ENCODE assay signal across 15 mouse cellular contexts in the genomic region with DNA sequence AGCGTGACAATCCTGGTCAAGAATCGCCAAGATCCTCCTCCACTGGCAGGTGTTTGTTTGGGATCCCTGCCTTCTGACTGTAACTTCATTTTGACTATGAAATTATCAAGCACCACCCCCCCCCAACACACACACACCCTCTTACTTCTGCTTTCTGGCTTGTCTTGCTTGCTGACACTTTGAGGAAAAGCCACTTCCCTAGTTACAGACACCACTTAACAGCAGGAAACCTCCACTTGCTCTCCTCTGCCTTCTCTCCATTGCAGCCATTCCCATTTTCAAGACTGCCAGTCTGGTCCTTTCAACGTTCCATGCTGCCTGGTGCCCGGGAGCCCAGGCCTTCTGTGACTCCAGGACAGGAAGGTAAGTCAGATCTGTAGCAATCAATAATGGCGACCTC. TPM values are rescaled to one million over a fixed set of nuclear protein-coding genes. Genes with fewer than 3 reads are reported as not detected.
DNase-seq lines count a peak whose midpoint lies in the region; ATAC-seq and TF ChIP-seq lines count a peak whose summit lies in the region.
"Had no signal": no experiment of that assay in that cellular context is flagged by ENCODE, and none has a peak within 500 bp of the region (broad histone marks: within the 10 kb centered on the region; RNA-seq: fewer than 3 reads in every experiment).

No protein-coding gene starts in this region.

- no peak for TF ChIP-seq POLR2A in lung, adult 2 months (IDR thresholded peaks at IDR 0.05; ENCODE audit: borderline replicate concordance, extremely low read depth, low read depth, low read length)
- TF ChIP-seq POLR2A in CH12.LX (IDR thresholded peaks at IDR 0.05; ENCODE audit: low read depth, low read length), result peak; percentile 66

- no peak for TF ChIP-seq CTCF in lung, adult 2 months (IDR thresholded peaks at IDR 0.05; ENCODE audit: insufficient read depth, low read length)
- no peak for TF ChIP-seq CTCF in CH12.LX (conservative IDR thresholded peaks at IDR 0.05 in 1 of 2, IDR thresholded peaks at IDR 0.05 in 1 of 2; ENCODE audit: low read depth in 2 of 2, low read length in 2 of 2)

- H3K9ac ChIP-seq in CH12.LX (ENCODE audit: insufficient read depth, low read depth), result peak overlapping the region; percentile 97
- H3K9ac ChIP-seq in intestine, embryonic 15.5 days, result no peak overlapping the region
- H3K9ac ChIP-seq: limb, embryonic 15.5 days; midbrain, embryonic 13.5 days had no signal

- H3K36me3 ChIP-seq in CH12.LX (replicated peaks in 1 of 2; ENCODE audit: control insufficient read depth in 1 of 2, insufficient read depth in 1 of 2, low read length in 1 of 2), result peaks cover 35 to 38% of the 10 kb centered on the region in 2 experiments
- H3K36me3 ChIP-seq in megakaryocyte, embryonic 14.5 days (replicated peaks; ENCODE audit: low read length), result peaks cover 91% of the 10 kb centered on the region
- no peaks in the 10 kb centered on the region for H3K36me3 ChIP-seq in intestine, embryonic 15.5 days
- H3K36me3 ChIP-seq: limb, embryonic 15.5 days; midbrain, embryonic 13.5 days had no signal

- peak; percentile 87 for ATAC-seq in granulocyte monocyte progenitor cell, adult 5-6 weeks (replicated peaks; ENCODE audit: poor library complexity, severe bottlenecking)
- no peak for ATAC-seq in intestine, embryonic 15.5 days
- ATAC-seq: CD4-positive, CD25-positive, alpha-beta regulatory T cell, adult 4 months; midbrain, embryonic 13.5 days; Patski had no signal

- dilution Hi-C loops in CH12.LX (cut with MboI; ENCODE audit: extremely low pct_ligation_motif_present, extremely low pct_unique_long_range_greater_than_20kb, low sequenced_read_pairs), result no loop called here

- H3K9me3 ChIP-seq in CH12.LX (replicated peaks; ENCODE audit: low read length), result peaks cover 35% of the 10 kb centered on the region
- H3K9me3 ChIP-seq in megakaryocyte, embryonic 14.5 days, result no peaks in the 10 kb centered on the region
- H3K9me3 ChIP-seq in intestine, embryonic 15.5 days, result no peaks in the 10 kb centered on the region
- H3K9me3 ChIP-seq: limb, embryonic 15.5 days; midbrain, embryonic 13.5 days had no signal

- H3K27me3 ChIP-seq in CH12.LX (replicated peaks), result no peaks in the 10 kb centered on the region
- no peaks in the 10 kb centered on the region for H3K27me3 ChIP-seq in megakaryocyte, embryonic 14.5 days (replicated peaks)
- H3K27me3 ChIP-seq in intestine, embryonic 15.5 days (replicated peaks), result no peaks in the 10 kb centered on the region
- H3K27me3 ChIP-seq: limb, embryonic 15.5 days; midbrain, embryonic 13.5 days had no signal

- H3K4me1 ChIP-seq in lung, adult 2 months (ENCODE audit: control insufficient read depth, insufficient read depth, low read length), result no peaks in the 10 kb centered on the region
- peaks cover 17 to 36% of the 10 kb centered on the region in 2 experiments for H3K4me1 ChIP-seq in CH12.LX (ENCODE audit: control insufficient read depth in 1 of 2, insufficient read depth in 2 of 2)
- peaks cover 96% of the 10 kb centered on the region for H3K4me1 ChIP-seq in megakaryocyte, embryonic 14.5 days
- H3K4me1 ChIP-seq in intestine, embryonic 15.5 days (replicated peaks), result no peaks in the 10 kb centered on the region
- H3K4me1 ChIP-seq: limb, embryonic 15.5 days; midbrain, embryonic 13.5 days had no signal

- peak overlapping the region; percentile 72 for H3K4me2 ChIP-seq in CH12.LX (ENCODE audit: insufficient read depth, low read depth, poor library complexity, severe bottlenecking)
- H3K4me2 ChIP-seq in intestine, embryonic 15.5 days (replicated peaks), result no peak overlapping the region
- H3K4me2 ChIP-seq: limb, embryonic 15.5 days; midbrain, embryonic 13.5 days had no signal

- no peak for TF ChIP-seq RAD21 in CH12.LX (IDR thresholded peaks at IDR 0.05; ENCODE audit: low read depth, low read length)

- peak overlapping the region; percentile 48 for H3K4me3 ChIP-seq in lung, adult 2 months (replicated peaks; ENCODE audit: extremely low read depth, low read depth, low read length)
- peak overlapping the region; percentile 82 to 89 (median 86) for H3K4me3 ChIP-seq in CH12.LX (replicated peaks in 1 of 3; ENCODE audit: low read depth in 2 of 3, low read length in 2 of 3, poor library complexity in 1 of 3)
- H3K4me3 ChIP-seq in megakaryocyte, embryonic 14.5 days (replicated peaks), result peak overlapping the region; percentile 94
- no peak overlapping the region for H3K4me3 ChIP-seq in intestine, embryonic 15.5 days (replicated peaks)
- H3K4me3 ChIP-seq: erythroblast, embryonic 14.5 days; heart, adult 2 months; limb, embryonic 15.5 days; midbrain, embryonic 13.5 days had no signal

- in situ Hi-C loops in CH12.LX (cut with MboI; ENCODE audit: low pct_ligation_motif_present, low pct_unique_long_range_greater_than_20kb, low sequenced_read_pairs), result no loop called here

- peak; percentile 30; the same call in 1 of the 2 replicates for TF ChIP-seq EP300 in CH12.LX (IDR thresholded peaks at IDR 0.05; ENCODE audit: low read length)

- no peak for DNase-seq in lung, adult 2 months
- no peak for DNase-seq in lung, postnatal 36 days
- DNase-seq in CH12.LX (ENCODE audit: extremely low read depth), result peak; percentile 76
- DNase-seq in adrenal gland, postnatal 10 days, result no peak
- DNase-seq in cerebellum, adult 18-20 months, result no peak
- DNase-seq: heart, adult 2 months; kidney, adult 11 months had no signal

- 67% methylated on average over 5 of the region's 5 CpGs for WGBS in lung, adult 2 months
- WGBS in intestine, embryonic 15.5 days, result 78% methylated on average over 5 of the region's 5 CpGs

- H3K79me2 ChIP-seq in CH12.LX (replicated peaks; ENCODE audit: control insufficient read depth, extremely low read depth, insufficient read depth, poor library complexity, severe bottlenecking), result peaks cover 82% of the 10 kb centered on the region

- H3K27ac ChIP-seq in CH12.LX (ENCODE audit: insufficient read depth, low read depth), result peak overlapping the region; percentile 92
- no peak overlapping the region for H3K27ac ChIP-seq in intestine, embryonic 15.5 days
- H3K27ac ChIP-seq: heart, adult 2 months; limb, embryonic 15.5 days; midbrain, embryonic 13.5 days had no signal

TF ChIP-seq in CH12.LX, 34 proteins besides CTCF, POLR2A, EP300 and RAD21:
- TF ChIP-seq GABPA (IDR thresholded peaks at IDR 0.05; ENCODE audit: insufficient replicate concordance, low read depth, low read length) (no peak), IRF4 (IDR thresholded peaks at IDR 0.05; ENCODE audit: low read depth, low read length) (peak; percentile 41; the same call in 1 of the 2 replicates), ZC3H11A (IDR thresholded peaks at IDR 0.05; ENCODE audit: low read depth, low read length) (no peak), PAX5 (IDR thresholded peaks at IDR 0.05; ENCODE audit: low read length) (no peak), MAX (IDR thresholded peaks at IDR 0.05; ENCODE audit: low read length) (no peak), CHD1 (IDR thresholded peaks at IDR 0.05; ENCODE audit: low read depth, low read length) (no peak; the same call in 1 of the 2 replicates), TBP (conservative IDR thresholded peaks at IDR 0.05; ENCODE audit: low read depth, low read length) (peak; percentile 69; the same call in 1 of the 2 replicates), MYC (IDR thresholded peaks at IDR 0.05; ENCODE audit: low read depth, low read length) (no peak), TCF12 (IDR thresholded peaks at IDR 0.05; ENCODE audit: low read depth, low read length) (peak; percentile 67; the same call in 1 of the 2 replicates), MAZ (IDR thresholded peaks at IDR 0.05; ENCODE audit: low read depth, low read length) (no peak), SMC3 (IDR thresholded peaks at IDR 0.05; ENCODE audit: low read depth, low read length) (no peak), POLR2AphosphoS2 (IDR thresholded peaks at IDR 0.05; ENCODE audit: low read depth, low read length) (no peak), ELF1 (IDR thresholded peaks at IDR 0.05; ENCODE audit: low read depth, low read length) (peak; percentile 46; the same call in 1 of the 2 replicates), UBTF (IDR thresholded peaks at IDR 0.05; ENCODE audit: low read depth, low read length) (no peak), ZKSCAN1 (IDR thresholded peaks at IDR 0.05; ENCODE audit: borderline replicate concordance, low read depth, low read length) (no peak), USF1 (IDR thresholded peaks at IDR 0.05; ENCODE audit: low read depth, low read length) (no peak), SIN3A (IDR thresholded peaks at IDR 0.05; ENCODE audit: low read length) (peak; percentile 36; the same call in 1 of the 2 replicates), MEF2A (IDR thresholded peaks at IDR 0.05; ENCODE audit: borderline replicate concordance, low read depth, low read length) (no peak), MXI1 (IDR thresholded peaks at IDR 0.05; ENCODE audit: low read depth, low read length) (no peak), JUN (IDR thresholded peaks at IDR 0.05; ENCODE audit: insufficient read depth, low read depth, low read length) (no peak), ETS1 (conservative IDR thresholded peaks at IDR 0.05; ENCODE audit: low read depth, low read length) (no peak; the same call in 1 of the 2 replicates), USF2 (conservative IDR thresholded peaks at IDR 0.05; ENCODE audit: low read depth, low read length) (no peak), NELFE (IDR thresholded peaks at IDR 0.05; ENCODE audit: low read depth, low read length) (peak; percentile 66; the same call in 1 of the 2 replicates), BHLHE40 (IDR thresholded peaks at IDR 0.05; ENCODE audit: low read depth, low read length) (peak; percentile 28; the same call in 1 of the 2 replicates), MAFK (IDR thresholded peaks at IDR 0.05; ENCODE audit: insufficient replicate concordance, low read length) (no peak), JUND (conservative IDR thresholded peaks at IDR 0.05; ENCODE audit: low read depth, low read length) (no peak), NRF1 (IDR thresholded peaks at IDR 0.05; ENCODE audit: low read depth, low read length) (no peak), CHD2 (IDR thresholded peaks at IDR 0.05; ENCODE audit: low read length) (no peak)

RNA-seq across cellular contexts. Expression of gene Syk, which starts 13.7 kb away (rescaled TPM):
- 15.7 and 19.7 TPM in 2 replicates for polyA plus RNA-seq in lung, adult 2 months (2012; rRNA removed)
- total RNA-seq in CH12.LX (2012; rRNA removed), result 151 and 163 TPM in 2 replicates
- total RNA-seq in CH12.LX (2014; rRNA removed), result 108 and 117 TPM in 2 replicates
- 171 and 185 TPM in 2 replicates for polyA plus RNA-seq in CH12.LX (2012; ENCODE audit: insufficient read length, low read depth)
- 60.0 and 80.7 TPM in 2 replicates for total RNA-seq in granulocyte monocyte progenitor cell, adult 5-6 weeks (2014; fragmentation: Nextera tagmentation)
- 64.1 and 70.9 TPM in 2 replicates for total RNA-seq in granulocyte monocyte progenitor cell, adult 5-6 weeks (2017)
- 33.3 and 55.7 TPM in 2 replicates for polyA plus RNA-seq in megakaryocyte, embryonic 14.5 days (2012; ENCODE audit: insufficient read depth, low replicate concordance)
- total RNA-seq in adrenal gland, postnatal 10 days (2021), result 1 to 10 TPM; 8.2 to 8.3 TPM
- 3.3 and 3.6 TPM in 2 replicates for polyA plus RNA-seq in intestine, embryonic 15.5 days (2015; fragmentation: Nextera tagmentation; extraction: Ambion mirVana)
- polyA plus RNA-seq: Patski had no signal
